Mouse (Mus musculus): ENCODE measurements around the gene Bach2.

GRCm38 (mm10) chr4:32549150-32549549 lies 310.5 kb downstream of the Bach2 start:
- TF ChIP-seq CTCF (IDR thresholded peaks at IDR 0.05; ENCODE audit: low read depth, low read length) = no peak
- no peak for TF ChIP-seq EP300 (IDR thresholded peaks at IDR 0.05; ENCODE audit: insufficient read depth, low read depth, low read length)
